Mouse (Mus musculus) ovary, adult 2 months (tissue): Measurements from ENCODE around the gene Gm37596. TPM values are rescaled to one million over a fixed set of nuclear protein-coding genes. Genes with fewer than 3 reads are reported as not detected.

ENCODE experiments used
- polyA plus RNA-seq: library from polyadenylated mRNA; depleted of rRNA; stranded (reverse); fragments of >200 nt; gene quantifications from 2 replicates; pipeline ENCODE4 v1.2.3, GENCODE M21; 2012; rRNA removed

Gene Gm37596
- polyA plus RNA-seq = not detected in 2 replicates

DNA sequence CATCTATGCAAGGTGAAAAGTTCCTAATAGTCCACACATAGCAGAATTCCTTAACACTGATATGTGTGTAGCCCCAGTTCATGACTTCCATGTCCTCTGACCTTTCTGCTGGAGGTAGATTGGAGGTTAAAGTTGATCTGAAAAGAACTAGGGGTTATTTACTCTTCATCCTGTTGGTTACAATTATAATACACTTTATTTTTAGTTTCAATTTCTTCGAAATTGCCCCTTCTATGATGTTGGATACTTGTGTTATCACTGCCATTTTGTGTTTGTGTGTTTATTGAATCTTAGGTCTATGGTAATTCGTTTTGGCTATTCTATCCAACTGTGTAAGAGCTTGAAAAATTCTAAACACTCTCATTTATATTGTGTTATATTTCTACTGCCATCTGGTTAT, at the start of gene Gm37596:
Gene Gm37596, minus strand, starts transcription at position 101 of the 400 bp plus-strand sequence.

DNA sequence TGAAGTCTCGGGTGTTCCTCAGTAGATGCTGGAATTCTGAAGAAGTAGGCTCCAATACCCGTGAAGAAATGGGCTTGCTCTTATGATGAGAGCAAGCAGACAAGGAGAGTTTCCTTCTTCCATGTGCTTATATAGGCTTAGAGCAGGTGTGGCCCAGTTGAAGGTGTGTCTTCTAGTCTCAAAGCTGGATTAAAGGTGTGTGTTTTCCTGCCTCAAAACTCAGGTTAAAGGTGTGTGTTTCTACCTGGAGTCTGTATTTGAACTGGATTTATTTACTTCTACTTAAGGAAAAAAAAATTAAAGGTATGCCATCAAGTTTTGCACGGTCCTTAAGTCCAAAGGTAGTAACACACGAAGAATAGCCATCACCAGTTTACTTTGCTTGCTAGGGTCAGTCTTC, 16.7 kb downstream of the Gm37596 start, which contains the start of gene Tdpoz1:
Gene Tdpoz1, minus strand, starts transcription at position 101 of the 400 bp plus-strand sequence.

DNA sequence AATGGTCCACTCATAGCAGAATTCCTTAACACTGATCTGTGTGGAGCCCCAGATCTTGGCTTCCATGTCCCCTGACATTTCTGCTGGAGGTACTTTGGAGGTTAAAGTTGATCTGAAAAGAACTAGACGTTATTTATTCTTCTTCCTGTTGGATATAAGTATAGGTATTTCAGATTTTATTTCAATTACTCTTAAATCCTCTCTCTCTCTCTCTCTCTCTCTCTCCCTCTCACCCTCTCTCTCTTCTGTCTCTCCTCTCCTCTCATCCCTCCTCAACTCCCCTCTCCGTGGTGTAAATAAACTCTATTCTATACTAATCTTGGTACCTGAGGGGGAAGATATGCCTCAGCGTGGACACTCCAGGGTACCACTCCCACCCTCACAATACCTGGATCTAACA, 40.3 kb downstream of the Gm37596 start, which contains the start of gene Tdpoz2:
Gene Tdpoz2, minus strand, starts transcription at position 101 of the 400 bp plus-strand sequence.

Other genes with a start within 250 kb of the Gm37596 start
- gene Tchhl1, start 224.3 kb downstream of the Gm37596 start, polyA plus RNA-seq = not detected in 2 replicates
- 39.5 and 106 TPM in 2 replicates for gene S100a11, start 172.6 kb downstream of the Gm37596 start, polyA plus RNA-seq
- gene S100a10, start 138.0 kb downstream of the Gm37596 start, polyA plus RNA-seq = 48.0 and 49.3 TPM in 2 replicates
- not detected in 2 replicates for gene Tdpoz2, start 40.4 kb downstream of the Gm37596 start, polyA plus RNA-seq
- not detected in 2 replicates for gene Tdpoz1, start 16.8 kb downstream of the Gm37596 start, polyA plus RNA-seq
- gene Gm5773, start 79.9 kb upstream of the Gm37596 start, polyA plus RNA-seq = not detected in 2 replicates
- gene Tdpoz4, start 103.3 kb upstream of the Gm37596 start, polyA plus RNA-seq = not detected in 2 replicates
- gene Tdpoz3, start 132.9 kb upstream of the Gm37596 start, polyA plus RNA-seq = not detected in 2 replicates